Mouse (Mus musculus) ES-Bruce4 (cell line): ENCODE results near the gene Gm4131. TPM values are rescaled to one million over a fixed set of nuclear protein-coding genes. Genes with fewer than 3 reads are reported as not detected.

Source experiments
- H3K27ac ChIP-seq: 2 replicates; pipeline ENCODE4 v1.5.1; 2012; ENCODE audit warnings: low read length, inconsistent platforms; ENCODE audit not compliant: insufficient read depth
- H3K27me3 ChIP-seq: 2 replicates; pipeline ENCODE4 v1.6.1; 2012; ENCODE audit warnings: mild to moderate bottlenecking, low read length, inconsistent platforms; ENCODE audit not compliant: control insufficient read depth, poor library complexity, insufficient read depth, severe bottlenecking
- H3K36me3 ChIP-seq: 2 replicates; pipeline ENCODE4 v1.6.1; 2012; ENCODE audit warnings: inconsistent platforms, mild to moderate bottlenecking, low read length, moderate library complexity; ENCODE audit not compliant: control insufficient read depth, poor library complexity, insufficient read depth, severe bottlenecking
- H3K4me1 ChIP-seq: one replicate; pipeline ENCODE4 v1.8.1; 2011; ENCODE audit warnings: low read length; ENCODE audit not compliant: control insufficient read depth, insufficient read depth
- H3K4me3 ChIP-seq: 2 replicates; pipeline ENCODE4 v1.5.1; 2011; ENCODE audit warnings: low read depth, mild to moderate bottlenecking, low read length
- H3K9ac ChIP-seq: 2 replicates; pipeline ENCODE4 v1.6.1; 2012; ENCODE audit warnings: low read depth, mild to moderate bottlenecking, inconsistent platforms; ENCODE audit not compliant: poor library complexity, severe bottlenecking
- H3K9me3 ChIP-seq: replicated peaks from 2 replicates; pipeline ENCODE4 v1.6.1; 2012; ENCODE audit warnings: mild to moderate bottlenecking, low read length, inconsistent platforms; ENCODE audit not compliant: control insufficient read depth, poor library complexity, insufficient read depth, severe bottlenecking
- CTCF ChIP-seq: IDR thresholded peaks from one replicate; pipeline ENCODE4 v1.8.1; 2011; ENCODE audit warnings: low read depth, low read length
- EP300 ChIP-seq: IDR thresholded peaks from 2 replicates; pipeline ENCODE4 v1.6.1; 2011; ENCODE audit warnings: low read depth, low read length; ENCODE audit not compliant: insufficient read depth
- POLR2A ChIP-seq: IDR thresholded peaks from one replicate; pipeline ENCODE4 v1.8.1; 2011; ENCODE audit warnings: low read length; ENCODE audit not compliant: insufficient read depth
- polyA plus RNA-seq: library from polyadenylated mRNA; stranded (reverse); fragments of >200 nt; gene quantifications from 2 replicates; pipeline ENCODE4 v1.2.4, GENCODE M21; 2011; ENCODE audit warnings: low read depth; ENCODE audit not compliant: missing spikeins, insufficient read depth, insufficient read length

Gene Gm4131
- polyA plus RNA-seq, 1 experiment = not detected

DNA sequence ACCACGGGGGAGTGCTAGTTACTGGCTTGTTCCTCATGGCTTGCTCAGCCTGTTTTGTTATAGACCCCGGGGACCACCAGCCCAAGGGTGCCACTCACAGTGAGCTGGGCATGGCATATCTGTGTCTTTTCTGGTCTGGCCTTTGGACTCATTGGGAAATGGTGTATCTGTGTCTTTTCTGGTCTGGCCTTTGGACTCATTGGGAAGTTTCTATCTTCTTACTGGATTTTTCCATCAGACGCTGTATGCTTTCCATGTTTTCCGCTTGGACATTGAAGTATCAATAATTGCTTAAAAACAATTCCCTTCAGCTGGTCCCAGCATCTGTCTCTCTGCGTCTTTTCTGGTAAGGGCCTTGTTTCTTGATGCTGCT, 98.0 kb downstream of the Gm4131 start:
- no peaks in the 10 kb centered on the region for H3K27me3 ChIP-seq
- no peaks in the 10 kb centered on the region for H3K36me3 ChIP-seq
- H3K9me3 ChIP-seq = no peaks in the 10 kb centered on the region
- H3K4me1 ChIP-seq = no peaks in the 10 kb centered on the region
- H3K4me3 ChIP-seq = no peak overlapping the region
- H3K27ac ChIP-seq = no peak overlapping the region
- no peak overlapping the region for H3K9ac ChIP-seq
- no peak for TF ChIP-seq POLR2A
- no peak for TF ChIP-seq CTCF
- TF ChIP-seq EP300 = no peak

- Histone ChIP-seq H3K9ac (no peak overlapping the region), H3K4me3 (no peak overlapping the region), H3K36me3 (no peaks in the 10 kb centered on the region), H3K27ac (no peak overlapping the region), H3K4me1 (no peaks in the 10 kb centered on the region), H3K27me3 (no peaks in the 10 kb centered on the region), H3K9me3 (no peaks in the 10 kb centered on the region)
- TF ChIP-seq EP300 = no peak
- TF ChIP-seq POLR2A = no peak
- TF ChIP-seq CTCF = no peak
Observed at GRCm38 (mm10) chr14:62468119-62468752, 98.5 kb downstream of the Gm4131 start.

DNA sequence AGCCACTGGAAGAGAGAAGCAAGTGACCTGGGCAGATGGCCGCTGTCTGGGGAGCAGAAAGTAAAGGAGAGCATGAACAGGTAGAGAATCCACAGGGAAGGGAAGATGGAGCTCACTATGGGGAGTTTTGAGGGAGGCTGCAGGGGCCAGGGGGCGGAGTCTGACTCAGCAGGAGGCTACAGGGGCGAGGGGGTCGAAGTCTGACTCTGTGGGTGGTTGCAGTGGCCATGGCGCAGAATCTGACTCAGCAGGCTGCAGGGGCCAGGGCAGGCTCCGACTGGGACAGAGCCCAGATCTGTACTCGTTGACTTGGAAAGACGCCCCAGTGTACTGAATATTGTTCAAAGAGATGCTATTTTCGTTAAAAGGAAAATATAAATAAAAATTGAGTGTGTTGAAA, 101.8 kb downstream of the Gm4131 start:
- no peaks in the 10 kb centered on the region for H3K27me3 ChIP-seq
- TF ChIP-seq POLR2A (no peak), CTCF (no peak), EP300 (no peak)
- H3K4me3 ChIP-seq = no peak overlapping the region
- no peaks in the 10 kb centered on the region for H3K9me3 ChIP-seq
- H3K36me3 ChIP-seq = no peaks in the 10 kb centered on the region
- no peaks in the 10 kb centered on the region for H3K4me1 ChIP-seq
- H3K27ac ChIP-seq = no peak overlapping the region
- H3K9ac ChIP-seq = no peak overlapping the region

DNA sequence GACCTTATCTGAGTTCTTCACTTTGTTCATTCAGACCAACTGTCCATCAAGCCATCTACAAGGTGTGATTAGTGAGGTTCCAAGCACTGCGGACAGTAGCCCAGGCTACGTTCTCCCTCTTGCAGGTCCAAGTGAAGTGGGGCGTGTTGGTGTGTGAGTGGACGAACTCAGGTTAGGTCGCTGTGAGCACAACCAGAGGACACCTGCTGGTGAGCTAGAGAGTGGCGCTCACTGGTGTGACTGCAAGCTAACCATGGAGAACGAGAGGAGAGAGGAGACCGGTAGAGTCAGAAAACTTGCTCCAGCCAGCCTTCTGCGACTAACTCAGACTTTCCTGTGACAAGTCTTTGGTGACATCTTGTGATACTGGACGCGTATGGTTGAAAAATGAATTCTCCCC, 107.2 kb downstream of the Gm4131 start:
- H3K4me3 ChIP-seq = no peak overlapping the region
- TF ChIP-seq CTCF (peak; percentile 45), EP300 (no peak), POLR2A (no peak)
- no peaks in the 10 kb centered on the region for H3K9me3 ChIP-seq

DNA sequence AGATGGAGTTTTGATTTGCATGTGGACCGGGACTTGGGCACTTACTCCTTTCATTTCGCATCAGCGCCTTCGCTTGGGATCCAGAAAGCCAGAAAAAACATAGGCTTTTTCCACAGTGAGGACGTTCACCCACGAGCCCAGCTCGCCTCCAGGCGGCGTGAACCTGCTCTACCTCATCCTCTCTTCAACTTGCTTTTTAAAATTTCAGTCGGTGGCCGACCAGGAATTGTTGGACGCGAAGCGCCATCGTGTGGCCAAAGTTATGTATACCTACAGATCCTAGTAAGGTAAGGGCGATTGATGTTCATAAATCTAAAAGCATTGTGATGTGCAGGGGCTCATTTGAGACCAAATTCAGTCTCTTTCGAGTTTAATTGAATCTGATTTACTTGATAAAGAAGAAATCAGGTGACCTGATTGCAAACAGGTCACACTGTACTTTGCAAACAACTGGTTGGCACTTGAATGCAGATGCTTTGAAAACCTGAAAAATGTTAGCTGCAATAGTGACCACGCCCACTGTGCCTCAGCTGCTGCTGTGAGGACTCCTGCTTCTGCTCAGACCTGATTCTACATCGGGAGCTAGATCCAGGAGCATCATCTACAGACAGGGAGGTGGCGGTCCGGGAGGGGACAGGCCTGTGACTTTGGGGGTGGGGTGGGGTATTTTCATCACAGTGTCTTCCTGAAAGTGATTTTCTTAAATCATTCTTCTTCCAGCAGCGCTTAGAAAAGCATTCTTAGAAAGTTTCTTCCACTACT, 109.1 kb downstream of the Gm4131 start:
- Histone ChIP-seq H3K4me3 (no peak overlapping the region), H3K27ac (no peak overlapping the region), H3K27me3 (no peaks in the 10 kb centered on the region), H3K9ac (no peak overlapping the region), H3K36me3 (no peaks in the 10 kb centered on the region), H3K9me3 (no peaks in the 10 kb centered on the region), H3K4me1 (no peaks in the 10 kb centered on the region)
- peak; percentile 79 for TF ChIP-seq CTCF
- no peak for TF ChIP-seq EP300

More for the DNA sequence above, 107.2 kb downstream of the Gm4131 start:
- Histone ChIP-seq H3K27me3 (no peaks in the 10 kb centered on the region), H3K36me3 (no peaks in the 10 kb centered on the region), H3K4me1 (no peaks in the 10 kb centered on the region), H3K9ac (no peak overlapping the region), H3K27ac (no peak overlapping the region)

- Histone ChIP-seq H3K27me3 (no peaks in the 10 kb centered on the region), H3K9me3 (no peaks in the 10 kb centered on the region), H3K36me3 (no peaks in the 10 kb centered on the region), H3K4me3 (no peak within 1 kb of the TSS), H3K9ac (no peak within 1 kb of the TSS), H3K4me1 (no peaks in the 10 kb centered on the region), H3K27ac (no peak within 1 kb of the TSS)
- no peak for TF ChIP-seq POLR2A
- TF ChIP-seq EP300 = no peak
- TF ChIP-seq CTCF = no peak
Observed at GRCm38 (mm10) chr14:62456239-62456747, 110.4 kb downstream of the Gm4131 start, which contains the start of gene Gucy1b2. Gene Gucy1b2, minus strand, starts transcription at chr14:62456289.
